Mouse (Mus musculus) C2C12 (cell line): ENCODE results near the gene Cdc42ep2.

Experiments
- CEBPB ChIP-seq: IDR thresholded peaks from one replicate; pipeline ENCODE4 v1.6.1; 2011; ENCODE audit warnings: low read depth, mild to moderate bottlenecking, control low read depth, moderate library complexity
- CTCF ChIP-seq: IDR thresholded peaks from one replicate; pipeline ENCODE4 v1.5.1; 2011; ENCODE audit not compliant: control insufficient read depth, insufficient read depth, insufficient read length
- MAX ChIP-seq: IDR thresholded peaks from one replicate; pipeline ENCODE4 v1.6.1; 2011; ENCODE audit warnings: mild to moderate bottlenecking, control low read depth
- MYOD1 ChIP-seq: IDR thresholded peaks from one replicate; pipeline ENCODE4 v1.6.1; 2011; ENCODE audit warnings: low read depth; ENCODE audit not compliant: control insufficient read depth, insufficient read length
- MYOG ChIP-seq: IDR thresholded peaks from one replicate; pipeline ENCODE4 v1.6.1; 2011; ENCODE audit not compliant: control insufficient read depth, insufficient read length; ENCODE audit errors: extremely low read depth
- USF1 ChIP-seq: IDR thresholded peaks from one replicate; pipeline ENCODE4 v1.6.1; 2011; ENCODE audit warnings: low read depth, mild to moderate bottlenecking, control low read depth, moderate library complexity

DNA sequence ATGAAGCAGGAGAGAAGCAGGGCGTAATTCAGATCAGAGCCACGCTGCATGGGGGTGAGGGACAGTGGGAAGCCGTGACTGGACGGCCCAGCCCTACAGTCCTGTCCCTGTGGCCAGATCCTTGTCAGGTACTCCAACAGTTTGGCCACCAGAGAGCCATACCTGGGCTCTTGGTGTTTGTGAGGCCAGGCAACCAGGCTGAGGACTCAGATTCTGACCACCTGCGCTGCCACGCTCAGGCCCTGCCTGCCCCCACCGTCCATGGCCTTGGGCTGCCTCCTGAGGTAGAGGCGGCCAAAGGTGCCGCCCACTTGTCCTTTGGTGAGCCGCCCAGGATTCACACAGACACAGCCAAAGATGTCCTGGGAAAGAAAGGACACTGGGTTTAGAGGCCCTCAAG is 16.0 kb upstream of the Cdc42ep2 start:
- TF ChIP-seq USF1 (no peak), CEBPB (no peak), CTCF (no peak), MAX (no peak), MYOD1 (no peak), MYOG (no peak)
